Mouse (Mus musculus) midbrain, embryonic 11.5 days (tissue): ENCODE results near the gene Fhl5. TPM values are rescaled to one million over a fixed set of nuclear protein-coding genes. Genes with fewer than 3 reads are reported as not detected.

Experiments
- polyA plus RNA-seq: library from polyadenylated mRNA; unstranded; fragments of >200 nt; fragmentation: Nextera tagmentation; extraction: Ambion mirVana; gene quantifications from 2 replicates; pipeline ENCODE4 v1.2.1, GENCODE M21; 2014

The Fhl5 gene
- polyA plus RNA-seq, 1 experiment from 2014 or later = not detected

Other genes starting within 250 kb of the Fhl5 start
- 34.2 and 37.4 TPM in 2 replicates for gene Ufl1, start 38.9 kb upstream of the Fhl5 start, polyA plus RNA-seq